Mouse (Mus musculus) neutrophil, adult 5-6 weeks (primary cell): ENCODE results near the gene Hmcn1. TPM values are rescaled to one million over a fixed set of nuclear protein-coding genes. Genes with fewer than 3 reads are reported as not detected.

Experiments used
- ATAC-seq: fragments of 151-379, 151-347 bp; 2 replicates; pipeline ENCODE4 v1.8.0; 2017; ENCODE audit warnings: mild to moderate bottlenecking, moderate TSS enrichment; ENCODE audit not compliant: insufficient number of reproducible peaks, poor library complexity, low FRiP score, severe bottlenecking; ENCODE audit errors: extremely low read depth
- total RNA-seq: library from RNA; stranded (forward); fragments of 200-1000 nt; gene quantifications from 2 replicates; pipeline ENCODE4 v1.2.3, GENCODE M21; 2017

Hmcn1 gene
- total RNA-seq, 1 experiment from 2014 or later = not detected

DNA sequence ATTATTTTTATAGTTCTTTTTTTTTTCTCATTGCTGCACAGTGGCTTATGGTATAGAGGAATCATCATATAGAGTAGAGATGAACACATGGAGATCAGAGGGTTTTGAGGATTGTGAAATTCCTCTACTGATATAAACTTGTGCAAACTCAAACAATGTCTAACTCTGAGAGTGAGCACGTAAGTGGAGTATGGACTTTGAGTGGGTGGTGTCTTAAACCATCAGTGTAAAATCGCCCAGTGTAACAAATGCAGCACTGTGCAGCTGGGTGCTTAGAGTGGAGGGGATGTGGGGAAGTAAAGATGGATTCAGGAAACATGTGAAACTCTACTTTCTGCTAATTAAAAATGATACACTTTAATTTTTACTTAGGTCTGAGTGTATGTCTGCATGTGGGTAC is 408.8 kb downstream of the Hmcn1 start:
- ATAC-seq = no peak

DNA sequence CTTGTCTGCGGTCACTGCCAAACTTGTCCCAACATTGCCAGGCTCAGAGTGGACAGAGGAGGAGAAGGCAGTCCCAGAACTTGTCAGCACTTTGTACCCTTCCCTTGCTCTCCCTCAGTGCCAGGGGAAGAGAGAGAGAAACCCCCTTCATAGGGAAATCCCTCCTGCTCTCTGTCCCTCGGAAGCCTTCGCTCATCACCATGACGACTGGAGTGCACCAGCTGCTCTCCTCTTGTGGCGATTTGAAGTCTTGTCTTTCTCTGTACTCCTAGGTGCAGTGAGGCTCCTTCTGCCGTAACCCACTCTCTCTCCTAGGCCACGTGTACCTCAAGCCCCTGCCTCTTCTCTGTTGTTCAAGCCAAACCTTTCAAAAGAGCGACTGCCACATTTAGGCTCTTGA is 409.5 kb downstream of the Hmcn1 start:
- no peak for ATAC-seq

DNA sequence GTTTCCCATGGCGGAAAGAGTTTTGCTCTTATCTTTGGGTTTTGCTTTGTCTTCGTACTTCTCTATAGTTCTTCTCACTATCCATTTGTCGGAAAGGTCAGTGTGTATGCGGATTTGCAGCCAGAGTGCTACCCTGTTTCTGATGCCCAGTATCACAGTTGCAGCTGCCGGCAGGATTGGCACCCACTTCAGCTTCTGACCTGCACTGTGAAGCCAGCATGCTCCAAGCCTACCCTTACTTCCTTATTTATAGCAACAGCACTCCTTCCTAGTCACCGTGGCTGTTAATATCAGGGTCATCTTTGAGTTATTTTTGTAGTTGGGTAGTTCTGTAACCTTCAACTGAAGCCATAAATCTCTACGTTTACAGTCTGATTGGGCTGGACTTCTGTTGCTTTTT is 412.7 kb downstream of the Hmcn1 start:
- ATAC-seq = no peak

DNA sequence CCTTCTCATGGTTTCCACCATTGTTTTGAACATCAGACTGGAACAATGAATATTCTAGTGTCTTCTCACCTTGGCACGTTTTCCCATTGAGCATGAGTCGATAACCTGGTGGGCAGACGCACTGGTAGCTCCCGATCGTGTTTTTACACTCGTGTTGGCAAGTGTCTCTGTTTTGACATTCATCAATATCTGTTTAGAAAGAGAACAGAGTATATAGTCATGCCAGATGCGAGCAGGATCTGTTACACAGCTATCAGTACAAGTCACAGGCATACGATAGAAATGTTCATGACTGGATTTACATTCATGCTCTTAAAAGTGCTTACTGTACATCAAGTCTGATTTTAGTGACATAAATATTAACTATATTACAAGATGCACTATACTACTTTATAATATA is 419.8 kb downstream of the Hmcn1 start:
- ATAC-seq = no peak

DNA sequence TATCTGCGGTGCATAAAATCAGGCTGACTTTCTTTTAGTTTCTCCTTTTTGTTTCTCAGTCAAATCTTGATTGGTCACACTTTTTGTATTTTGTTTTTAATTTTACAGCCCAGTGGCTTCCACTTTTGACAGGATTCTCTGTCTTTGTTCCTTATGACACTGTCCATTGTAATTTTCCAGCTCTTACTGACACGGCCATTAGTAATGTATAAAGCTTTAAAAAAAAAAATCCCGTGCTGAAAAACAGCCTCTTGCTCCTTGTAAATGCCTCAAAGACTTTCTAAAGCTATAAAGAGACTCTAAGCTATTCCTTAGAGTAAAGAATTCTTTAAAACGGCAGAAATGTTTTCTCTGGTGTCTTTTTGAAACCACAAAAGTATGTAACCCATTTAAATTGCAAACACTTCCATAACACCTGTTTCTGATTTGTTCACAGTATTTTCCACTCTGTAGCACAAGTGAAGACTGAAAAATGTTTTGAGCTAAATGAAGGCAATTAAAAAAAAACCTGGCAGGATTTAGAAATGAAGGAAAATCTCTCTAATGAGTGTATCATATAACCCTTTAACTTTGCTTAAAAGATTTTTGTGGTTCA is 422.6 kb downstream of the Hmcn1 start:
- ATAC-seq = no peak

DNA sequence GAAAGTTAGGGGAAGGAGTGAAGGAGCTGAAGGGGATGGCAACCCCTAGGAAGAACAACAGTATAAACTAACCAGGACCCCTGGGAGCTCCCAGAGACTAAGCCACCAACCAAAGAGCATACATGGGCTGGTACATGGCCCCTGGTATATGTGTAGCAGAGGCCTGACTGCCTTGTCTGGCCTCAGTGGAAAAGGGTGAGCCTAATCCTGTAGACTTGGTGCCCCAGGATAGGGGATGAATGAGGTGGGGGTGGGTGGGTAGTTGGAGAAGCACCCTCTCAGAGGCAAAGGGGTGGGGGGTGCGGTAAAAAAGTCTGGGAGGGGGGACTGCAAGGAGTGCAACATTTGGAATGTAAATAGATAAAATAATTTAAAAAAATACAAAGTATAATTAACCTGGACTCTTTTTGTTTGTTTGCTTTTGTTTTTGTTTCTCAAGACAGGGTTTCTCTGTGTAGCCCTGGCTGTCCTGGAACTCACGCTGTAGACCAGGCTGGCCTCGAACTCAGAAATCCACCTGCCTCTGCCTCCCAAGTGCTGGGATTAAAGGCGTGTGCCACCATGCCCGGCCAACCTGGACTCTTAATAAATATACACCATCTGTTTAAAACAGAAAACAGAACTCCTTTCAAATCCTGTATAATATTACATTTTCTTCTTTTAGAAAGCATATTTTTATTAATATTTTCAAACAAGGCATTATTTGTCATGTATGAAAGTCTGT is 423.3 kb downstream of the Hmcn1 start:
- ATAC-seq = no peak

DNA sequence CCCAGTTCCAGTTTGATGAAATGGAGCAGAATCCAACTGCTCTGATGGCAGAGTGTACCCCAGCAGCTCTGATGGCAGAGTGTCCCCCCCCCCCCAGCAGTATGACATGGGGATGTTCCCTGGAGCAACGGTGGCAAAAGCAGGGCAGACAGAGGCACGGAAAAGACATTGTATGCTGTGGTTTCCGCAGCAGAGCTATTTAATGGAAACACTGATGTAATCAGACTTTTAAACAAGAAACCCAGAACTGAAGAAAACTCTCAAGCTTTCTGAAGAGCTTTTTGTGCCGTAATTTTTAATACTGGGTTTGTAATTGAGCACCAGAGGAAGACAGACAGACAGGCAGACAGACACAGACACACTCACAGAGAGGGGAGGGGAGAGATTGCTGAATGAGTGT is 426.9 kb downstream of the Hmcn1 start:
- no peak for ATAC-seq

DNA sequence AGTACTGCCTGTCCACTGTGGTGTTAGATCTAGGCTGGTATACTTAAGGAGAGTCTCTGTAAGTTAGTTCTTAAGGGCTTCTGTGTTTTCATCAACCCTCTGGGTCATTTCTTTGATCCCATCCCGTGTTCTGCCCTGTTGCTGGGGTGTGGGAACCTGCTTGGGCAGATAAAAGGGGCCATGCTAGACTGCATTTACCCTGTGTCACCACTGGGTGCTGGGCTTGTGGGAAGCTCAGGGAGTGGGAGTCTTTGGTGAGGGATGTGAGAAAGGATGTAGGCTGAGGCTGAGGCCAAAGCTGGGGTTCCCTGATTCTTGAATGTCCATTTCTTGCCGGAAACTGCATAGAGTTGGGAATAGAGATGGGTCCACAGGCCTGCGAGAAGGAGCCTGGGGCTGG is 436.6 kb downstream of the Hmcn1 start:
- no peak for ATAC-seq

DNA sequence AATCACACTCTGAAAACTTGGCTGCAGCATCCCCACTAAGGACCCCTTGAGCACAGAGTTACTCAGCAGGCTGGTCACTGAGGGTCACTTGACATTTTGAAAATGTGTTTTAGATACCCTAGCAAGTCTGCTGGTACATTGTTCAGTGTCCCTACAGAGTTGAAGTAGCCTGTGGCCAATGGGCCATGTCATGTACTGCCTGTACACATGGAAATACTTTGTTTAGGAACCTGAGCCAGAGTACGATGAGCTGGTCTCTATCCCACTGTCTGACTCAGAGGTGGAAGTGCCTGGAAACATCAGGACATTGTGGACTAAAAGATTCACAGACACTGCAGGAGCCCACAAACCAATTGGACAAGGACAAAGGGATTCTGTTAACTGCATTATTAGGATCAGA is 441.8 kb downstream of the Hmcn1 start:
- ATAC-seq = no peak

DNA sequence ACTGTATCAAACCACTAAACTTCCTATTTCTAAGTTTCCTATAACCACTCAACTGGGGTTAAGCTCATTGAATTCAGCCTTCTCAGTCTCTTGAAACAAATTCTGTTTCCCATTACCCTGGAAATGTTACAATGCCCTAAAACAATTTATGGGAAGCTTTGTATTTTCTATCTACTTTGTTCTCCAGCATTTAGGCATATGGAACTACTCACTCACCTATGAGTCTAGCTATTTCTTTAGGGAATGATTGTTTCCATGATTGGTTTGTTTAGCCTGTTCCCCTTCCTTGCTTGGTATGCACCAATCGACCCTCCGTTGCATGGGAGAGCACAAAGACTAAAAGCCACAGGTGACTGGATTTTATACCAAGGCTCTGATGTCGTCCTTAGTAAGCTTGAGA is 446.8 kb downstream of the Hmcn1 start:
- ATAC-seq = no peak

DNA sequence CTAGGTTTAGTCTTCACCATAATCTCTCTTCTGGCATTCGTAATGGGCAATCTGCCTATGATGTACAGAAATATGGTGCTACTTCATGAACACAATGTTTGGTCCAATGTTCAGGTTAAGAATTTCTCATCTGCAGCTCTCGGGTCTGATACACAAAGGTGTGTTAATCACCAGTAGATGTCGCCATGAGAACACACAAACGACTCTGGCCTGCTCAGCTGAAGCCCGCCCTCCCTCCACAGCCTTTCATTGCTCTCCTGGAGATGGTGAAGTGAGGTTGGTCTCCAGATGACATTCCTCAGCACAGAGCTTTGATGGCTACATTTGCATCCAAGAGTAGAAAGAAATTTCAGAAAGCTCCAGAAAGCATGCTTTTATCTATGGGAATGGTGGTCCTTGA is 453.0 kb downstream of the Hmcn1 start:
- ATAC-seq = no peak

DNA sequence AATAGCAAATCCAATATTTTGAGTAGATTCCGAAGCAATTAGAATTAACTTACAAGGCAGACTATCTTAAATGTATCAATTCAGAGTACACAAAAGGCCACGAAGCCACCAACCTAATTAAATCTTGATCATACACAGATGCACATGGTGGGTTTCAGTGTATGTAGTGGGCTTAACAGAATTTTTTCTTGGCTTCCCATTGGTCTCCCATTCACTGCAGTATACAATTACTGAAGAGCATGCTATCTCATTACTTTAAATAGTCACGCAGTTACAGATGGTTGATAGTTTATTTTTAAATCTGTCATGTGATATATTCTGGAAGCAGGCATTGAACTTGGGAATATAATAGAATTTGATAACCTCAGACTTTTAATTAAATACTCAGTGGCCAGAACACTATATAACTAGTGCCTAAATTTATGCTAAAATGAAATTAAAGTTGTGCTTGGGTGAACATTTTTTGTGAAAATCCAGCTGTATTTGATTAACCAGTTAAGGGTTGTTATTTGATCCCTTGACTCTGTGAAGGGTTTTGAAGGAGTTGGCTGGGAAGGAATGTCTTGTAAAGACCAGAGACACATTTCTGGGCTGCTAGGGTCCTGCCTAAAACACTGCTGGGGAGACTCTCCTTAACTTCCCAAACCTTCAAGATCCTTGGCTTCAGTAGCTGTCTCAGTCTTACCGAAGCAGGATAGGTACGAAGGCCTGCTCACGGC is 455.7 kb downstream of the Hmcn1 start:
- no peak for ATAC-seq

DNA sequence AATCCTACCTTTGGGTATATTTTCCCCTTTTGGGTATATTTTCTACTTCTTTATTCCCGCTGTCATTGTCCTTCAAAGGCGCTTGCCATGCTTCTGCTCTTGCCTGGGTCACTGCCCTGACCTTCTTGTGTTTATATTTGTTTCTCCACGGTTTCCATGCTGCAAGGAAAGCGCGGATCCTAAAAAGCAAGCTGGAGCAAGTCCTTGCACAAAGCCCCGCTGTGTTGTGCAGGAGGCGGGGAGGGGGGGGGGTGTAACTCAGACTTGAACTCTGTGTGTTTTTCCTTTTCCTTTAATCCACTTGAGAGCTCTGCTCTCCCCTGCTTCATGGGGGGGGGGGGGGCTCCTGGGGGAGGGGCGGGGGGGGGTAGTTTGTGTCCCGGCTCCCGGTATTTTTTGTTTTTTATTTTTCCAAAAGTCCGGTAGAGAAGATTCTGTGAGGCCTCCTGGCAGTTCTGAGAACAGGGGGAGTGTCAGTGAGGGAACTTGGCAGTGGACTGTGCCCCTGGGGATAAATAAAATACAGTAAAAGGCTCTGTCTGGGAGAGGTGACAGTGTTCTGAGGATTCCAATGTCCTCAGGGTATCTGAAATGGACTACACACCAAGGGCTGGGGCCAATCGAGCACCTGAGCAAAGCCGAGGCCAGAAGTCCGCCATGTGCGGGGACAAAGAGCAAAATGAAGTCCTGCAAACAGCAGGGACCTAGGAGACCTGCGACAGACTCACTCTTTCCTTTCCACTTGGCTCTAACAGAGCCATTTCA is 457.3 kb downstream of the Hmcn1 start:
- no peak for ATAC-seq

DNA sequence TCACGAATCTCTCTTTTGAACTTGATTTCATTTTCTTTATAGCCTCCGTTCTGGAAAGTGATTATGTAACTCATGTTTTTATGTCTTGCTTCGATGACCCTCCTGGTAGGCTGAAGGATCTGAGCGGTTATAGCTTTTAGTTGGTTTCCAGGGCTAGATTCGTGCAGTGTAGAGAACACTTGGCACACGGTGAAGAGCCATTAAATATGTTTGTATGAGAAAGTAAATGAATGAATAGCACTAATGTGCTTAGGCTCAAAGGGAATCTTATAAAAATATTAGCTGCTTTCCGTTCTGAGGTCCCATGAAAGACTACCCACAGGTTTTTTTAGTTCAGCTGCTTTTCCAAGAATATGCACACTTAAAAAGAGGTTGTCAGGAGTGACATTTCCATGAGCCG is 458.6 kb downstream of the Hmcn1 start:
- no peak for ATAC-seq

DNA sequence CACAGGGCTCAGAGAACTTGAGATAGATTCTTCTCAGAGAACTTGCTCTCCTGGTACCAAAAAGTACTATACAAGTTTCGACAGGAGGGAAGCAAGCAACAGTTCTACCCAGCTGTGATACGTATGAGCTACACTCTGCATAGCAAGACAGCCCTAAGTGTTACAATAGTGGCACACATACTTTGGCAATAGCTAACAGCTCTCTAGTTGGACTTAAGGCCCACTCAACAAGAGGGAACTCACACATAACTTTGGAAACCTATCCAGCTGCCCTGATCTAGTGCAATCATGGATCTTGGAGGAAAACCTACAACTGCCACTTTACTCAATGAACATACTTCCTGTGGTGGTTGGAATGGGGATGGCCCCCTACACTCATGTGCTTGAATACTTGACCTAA is 480.2 kb downstream of the Hmcn1 start:
- no peak for ATAC-seq

Other genes starting within 250 kb of the Hmcn1 start
- gene Gm47985, start 189.1 kb upstream of the Hmcn1 start, total RNA-seq = not detected in 2 replicates
- 0.61 TPM in 1 of 2 replicates, not detected in the other for gene Gm8947, start 198.9 kb upstream of the Hmcn1 start, total RNA-seq
- gene Gm47995, start 205.0 kb upstream of the Hmcn1 start, total RNA-seq = not detected in 2 replicates
- gene 3110040M04Rik, start 210.7 kb upstream of the Hmcn1 start, total RNA-seq = not detected in 2 replicates
- gene Gm47996, start 216.7 kb upstream of the Hmcn1 start, total RNA-seq = not detected in 2 replicates